Comparison of ENCODE assay signal across 12 mouse cellular contexts in genomic region chr9:50533328-50533727, GRCm38 (mm10). TPM values are rescaled to one million over a fixed set of nuclear protein-coding genes. Genes with fewer than 3 reads are reported as not detected.
DNase-seq lines count a peak whose midpoint lies in the region; ATAC-seq lines count a peak whose summit lies in the region.
"Had no signal": no experiment of that assay in that cellular context is flagged by ENCODE, and none has a peak within 500 bp of the region (broad histone marks: within the 10 kb centered on the region; RNA-seq: fewer than 3 reads in every experiment).

No protein-coding gene starts in this region.

- H3K9me3 ChIP-seq in intestine, embryonic 15.5 days: no peaks in the 10 kb centered on the region
- H3K9me3 ChIP-seq in hindbrain, embryonic 12.5 days (replicated peaks): no peaks in the 10 kb centered on the region
- H3K9me3 ChIP-seq in limb, embryonic 10.5 days (replicated peaks): no peaks in the 10 kb centered on the region

- ATAC-seq in intestine, embryonic 15.5 days: no peak
- no peak for ATAC-seq in hindbrain, embryonic 12.5 days (ENCODE audit: low FRiP score)

- H3K9ac ChIP-seq in intestine, embryonic 15.5 days: no peak overlapping the region
- H3K9ac ChIP-seq in hindbrain, embryonic 12.5 days: no peak overlapping the region

- WGBS in intestine, embryonic 15.5 days: 72% methylated on average over 11 of the region's 11 CpGs
- WGBS in hindbrain, embryonic 12.5 days: 87% methylated on average over 11 of the region's 11 CpGs
- WGBS in limb, embryonic 10.5 days: 84% methylated on average over 11 of the region's 11 CpGs

- H3K36me3 ChIP-seq in intestine, embryonic 15.5 days: no peaks in the 10 kb centered on the region
- H3K36me3 ChIP-seq in hindbrain, embryonic 12.5 days: no peaks in the 10 kb centered on the region
- H3K36me3 ChIP-seq in limb, embryonic 10.5 days: no peaks in the 10 kb centered on the region

- H3K4me3 ChIP-seq in intestine, embryonic 15.5 days (replicated peaks): no peak overlapping the region
- no peak overlapping the region for H3K4me3 ChIP-seq in hindbrain, embryonic 12.5 days
- no peak overlapping the region for H3K4me3 ChIP-seq in limb, embryonic 10.5 days

- H3K27me3 ChIP-seq in intestine, embryonic 15.5 days (replicated peaks): no peaks in the 10 kb centered on the region
- H3K27me3 ChIP-seq in hindbrain, embryonic 12.5 days: no peaks in the 10 kb centered on the region
- H3K27me3 ChIP-seq in limb, embryonic 10.5 days (ENCODE audit: low read depth, poor library complexity, severe bottlenecking): no peaks in the 10 kb centered on the region

- no peaks in the 10 kb centered on the region for H3K4me1 ChIP-seq in intestine, embryonic 15.5 days (replicated peaks)
- H3K4me1 ChIP-seq in hindbrain, embryonic 12.5 days: no peaks in the 10 kb centered on the region
- H3K4me1 ChIP-seq in limb, embryonic 10.5 days: peaks cover 1% of the 10 kb centered on the region; the same call in 1 of the 2 replicates

- DNase-seq in lung, postnatal 25 days (ENCODE audit: low spot score): peak; percentile 53
- DNase-seq in lung, postnatal 10 days: no peak
- peak; percentile 25 to 51 for DNase-seq in natural killer cell, adult 2 months (ENCODE audit: low spot score in 2 of 2)
- peak; percentile 55 to 70 for DNase-seq in thymus, postnatal 36 days
- no peak for DNase-seq in limb, embryonic 10.5 days (ENCODE audit: low spot score)
- DNase-seq in urinary bladder, adult 2 months (ENCODE audit: low spot score): no peak
- DNase-seq: cerebellum, adult 2 months had no signal

- H3K4me2 ChIP-seq in intestine, embryonic 15.5 days (replicated peaks): peak overlapping the region; percentile 2; the same call in 1 of the 2 replicates
- no peak overlapping the region for H3K4me2 ChIP-seq in hindbrain, embryonic 12.5 days (replicated peaks)

- 0 out of 2 replicates have a peak overlapping the region, but pooled peaks have one; percentile 27 for H3K27ac ChIP-seq in intestine, embryonic 15.5 days
- H3K27ac ChIP-seq in hindbrain, embryonic 12.5 days: no peak overlapping the region
- no peak overlapping the region for H3K27ac ChIP-seq in limb, embryonic 10.5 days

RNA-seq across cellular contexts. Expression of gene Pts, which starts 4.8 kb away (rescaled TPM):
- 93.9 and 94.1 TPM in 2 replicates for polyA plus RNA-seq in intestine, embryonic 15.5 days (2015; fragmentation: Nextera tagmentation; extraction: Ambion mirVana)
- polyA plus RNA-seq in hindbrain, embryonic 12.5 days (2016; fragmentation: Nextera tagmentation; extraction: Ambion mirVana): 95.1 and 96.2 TPM in 2 replicates
- polyA plus RNA-seq in limb, embryonic 10.5 days (2016; fragmentation: Nextera tagmentation; extraction: Ambion mirVana): 53.4 and 59.2 TPM in 2 replicates
- 101 and 137 TPM in 2 replicates for polyA plus RNA-seq in urinary bladder, adult 2 months (2012; rRNA removed)

RNA-seq across cellular contexts. Expression of gene Il18, which starts 21.3 kb away (rescaled TPM):
- 17.6 and 18.8 TPM in 2 replicates for polyA plus RNA-seq in intestine, embryonic 15.5 days (2015; fragmentation: Nextera tagmentation; extraction: Ambion mirVana)
- 9.7 and 10.5 TPM in 2 replicates for polyA plus RNA-seq in hindbrain, embryonic 12.5 days (2016; fragmentation: Nextera tagmentation; extraction: Ambion mirVana)
- polyA plus RNA-seq in limb, embryonic 10.5 days (2016; fragmentation: Nextera tagmentation; extraction: Ambion mirVana): 0.50 TPM in 1 of 2 replicates, not detected in the other
- polyA plus RNA-seq in urinary bladder, adult 2 months (2012; rRNA removed): 5.7 and 8.2 TPM in 2 replicates

RNA-seq across cellular contexts. Expression of gene Bco2, which starts 21.7 kb away (rescaled TPM):
- 3.4 and 4.4 TPM in 2 replicates for polyA plus RNA-seq in intestine, embryonic 15.5 days (2015; fragmentation: Nextera tagmentation; extraction: Ambion mirVana)
- 0.17 and 0.28 TPM in 2 replicates for polyA plus RNA-seq in hindbrain, embryonic 12.5 days (2016; fragmentation: Nextera tagmentation; extraction: Ambion mirVana)
- polyA plus RNA-seq in limb, embryonic 10.5 days (2016; fragmentation: Nextera tagmentation; extraction: Ambion mirVana): 0.06 TPM in 1 of 2 replicates, not detected in the other
- polyA plus RNA-seq in urinary bladder, adult 2 months (2012; rRNA removed): 0.77 and 0.80 TPM in 2 replicates

RNA-seq across cellular contexts. Expression of gene Tex12, which starts 27.8 kb away (rescaled TPM):
- 0.16 and 0.19 TPM in 2 replicates for polyA plus RNA-seq in intestine, embryonic 15.5 days (2015; fragmentation: Nextera tagmentation; extraction: Ambion mirVana)
- polyA plus RNA-seq in hindbrain, embryonic 12.5 days (2016; fragmentation: Nextera tagmentation; extraction: Ambion mirVana): 0.55 TPM in 1 of 2 replicates, not detected in the other
- not detected in 2 replicates for polyA plus RNA-seq in limb, embryonic 10.5 days (2016; fragmentation: Nextera tagmentation; extraction: Ambion mirVana)
- not detected in 2 replicates for polyA plus RNA-seq in urinary bladder, adult 2 months (2012; rRNA removed)
- polyA plus RNA-seq: cerebellum, adult 2 months; forebrain, embryonic 11.5 days; heart, postnatal 0 days; stomach, embryonic 14.5 days had no signal

RNA-seq across cellular contexts. Expression of gene Plet1, which starts 39.0 kb away (rescaled TPM):
- polyA plus RNA-seq in intestine, embryonic 15.5 days (2015; fragmentation: Nextera tagmentation; extraction: Ambion mirVana): 1.7 and 2.0 TPM in 2 replicates
- polyA plus RNA-seq in hindbrain, embryonic 12.5 days (2016; fragmentation: Nextera tagmentation; extraction: Ambion mirVana): 0.79 and 1.1 TPM in 2 replicates
- polyA plus RNA-seq in limb, embryonic 10.5 days (2016; fragmentation: Nextera tagmentation; extraction: Ambion mirVana): 0.29 TPM in 1 of 2 replicates, not detected in the other
- polyA plus RNA-seq in urinary bladder, adult 2 months (2012; rRNA removed): 133 and 162 TPM in 2 replicates
- polyA plus RNA-seq: forebrain, embryonic 11.5 days had no signal

Comparison
In these comparisons a context has a peak if more than half of its experiments do, and no peak if none do; other contexts are left out.
1. DNase-seq: peak in lung, postnatal 25 days (single experiment), natural killer cell, adult 2 months (2 of 2) and thymus, postnatal 36 days (2 of 2); none in lung, postnatal 10 days (single experiment), limb, embryonic 10.5 days (single experiment) and urinary bladder, adult 2 months (single experiment).